Mouse (Mus musculus): ENCODE measurements at regions not wholly inside any gene's neighbourhood (a gene's known extent, or its start where the extent isn't known, plus 50 kb on each side); places are given as distances from the start of the nearest gene placed in this dataset.

DNA sequence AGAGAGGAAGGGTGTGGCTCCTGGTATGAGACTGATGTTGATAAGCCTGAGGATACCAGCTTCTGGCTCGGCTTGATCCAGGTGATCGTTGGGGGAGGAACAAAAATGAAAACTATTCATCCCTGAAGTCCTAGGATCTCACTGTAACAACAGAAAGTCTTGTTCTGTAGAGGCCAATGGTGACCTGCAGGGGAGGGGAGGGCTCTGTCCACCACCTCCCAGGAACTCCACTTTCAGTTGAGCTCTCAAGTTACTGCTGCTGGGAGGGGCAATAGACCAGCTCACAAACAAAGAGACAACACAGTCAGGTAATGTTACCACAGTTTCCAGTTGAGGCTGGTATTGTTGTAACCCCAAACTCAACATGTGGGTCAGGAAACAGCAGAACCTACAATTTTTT, 90.5 kb downstream of the Nr2f2 start:
- TF ChIP-seq CTCF (IDR thresholded peaks at IDR 0.05; ENCODE audit: insufficient read depth, low read depth, low read length) (no peak), POLR2A (IDR thresholded peaks at IDR 0.05; ENCODE audit: insufficient read depth, low read depth, low read length) (no peak)
